Mouse (Mus musculus) erythroblast, embryonic 14.5 days (primary cell): Measurements from ENCODE around the gene Pnpla1. TPM values are rescaled to one million over a fixed set of nuclear protein-coding genes. Genes with fewer than 3 reads are reported as not detected.

Source experiments
- H3K27me3 ChIP-seq: 2 replicates; pipeline ENCODE4 v1.6.1; 2012; ENCODE audit warnings: inconsistent platforms; ENCODE audit not compliant: control insufficient read depth
- H3K36me3 ChIP-seq: 2 replicates; pipeline ENCODE4 v1.6.1; 2012; ENCODE audit warnings: mild to moderate bottlenecking, inconsistent platforms; ENCODE audit not compliant: control insufficient read depth
- H3K4me1 ChIP-seq: 2 replicates; pipeline ENCODE4 v1.6.1; 2012; ENCODE audit warnings: inconsistent platforms; ENCODE audit not compliant: control insufficient read depth
- H3K4me3 ChIP-seq: replicated peaks from 2 replicates; pipeline ENCODE3; 2012; ENCODE audit warnings: moderate library complexity, mild to moderate bottlenecking, inconsistent platforms
- H3K9me3 ChIP-seq: 2 replicates; pipeline ENCODE4 v1.6.1; 2012; ENCODE audit warnings: low read length, inconsistent platforms, mixed read lengths; ENCODE audit not compliant: control insufficient read depth
- GATA1 ChIP-seq: IDR thresholded peaks from 2 replicates; pipeline ENCODE4 v1.6.1; 2012; ENCODE audit warnings: low read length, inconsistent platforms, mixed read lengths
- TAL1 ChIP-seq: IDR thresholded peaks from 3 replicates; pipeline ENCODE4 v1.6.1; 2012; ENCODE audit warnings: low read length, inconsistent platforms, mixed read lengths
- polyA plus RNA-seq: library from polyadenylated mRNA; stranded (reverse); fragments of >175 nt; gene quantifications from 2 replicates; pipeline ENCODE4 v1.2.3, GENCODE M21; 2012

The Pnpla1 gene
- polyA plus RNA-seq, 1 experiment: not detected

GRCm38 (mm10) chr17:28934120-28934916, 76.1 kb downstream of the Pnpla1 start:
- no peak overlapping the region for H3K4me3 ChIP-seq
- H3K36me3 ChIP-seq: peaks cover 8% of the 10 kb centered on the region
- peaks cover 14% of the 10 kb centered on the region for H3K9me3 ChIP-seq
- no peak for TF ChIP-seq GATA1
- TF ChIP-seq TAL1: no peak
- no peaks in the 10 kb centered on the region for H3K27me3 ChIP-seq
- peaks cover 60% of the 10 kb centered on the region for H3K4me1 ChIP-seq

- Histone ChIP-seq H3K27me3 (no peaks in the 10 kb centered on the region), H3K4me3 (no peak overlapping the region), H3K36me3 (peaks cover 8% of the 10 kb centered on the region), H3K9me3 (peaks cover 18% of the 10 kb centered on the region), H3K4me1 (peaks cover 47% of the 10 kb centered on the region)
- no peak for TF ChIP-seq GATA1
- no peak for TF ChIP-seq TAL1
These were observed 77.9 kb downstream of the Pnpla1 start for GRCm38 (mm10) chr17:28936133-28936532.

- Histone ChIP-seq H3K36me3 (peaks cover 4% of the 10 kb centered on the region), H3K27me3 (no peaks in the 10 kb centered on the region), H3K4me1 (peaks cover 46% of the 10 kb centered on the region), H3K9me3 (peaks cover 21% of the 10 kb centered on the region), H3K4me3 (no peak overlapping the region)
- no peak for TF ChIP-seq TAL1
These were observed 78.6 kb downstream of the Pnpla1 start for GRCm38 (mm10) chr17:28936622-28937345.

Other genes starting within 250 kb of the Pnpla1 start
- gene Srpk1, start 235.7 kb upstream of the Pnpla1 start, polyA plus RNA-seq: 1.4 and 1.5 TPM in 2 replicates
- gene Slc26a8, start 168.2 kb upstream of the Pnpla1 start, polyA plus RNA-seq: 0.04 and 0.08 TPM in 2 replicates
- 1.5 and 2.2 TPM in 2 replicates for gene Mapk14, start 167.1 kb upstream of the Pnpla1 start, polyA plus RNA-seq
- gene AC170998.1, start 132.3 kb upstream of the Pnpla1 start, polyA plus RNA-seq: not detected in 2 replicates
- not detected in 2 replicates for gene Mapk13, start 89.1 kb upstream of the Pnpla1 start, polyA plus RNA-seq
- 88.3 and 88.4 TPM in 2 replicates for gene Brpf3, start 57.3 kb upstream of the Pnpla1 start, polyA plus RNA-seq
- gene 4930539E08Rik, start 56.9 kb downstream of the Pnpla1 start, polyA plus RNA-seq: not detected in 2 replicates
- 0.09 and 0.37 TPM in 2 replicates for gene Pxt1, start 85.4 kb downstream of the Pnpla1 start, polyA plus RNA-seq
- 11.3 and 19.7 TPM in 2 replicates for gene Kctd20, start 93.5 kb downstream of the Pnpla1 start, polyA plus RNA-seq
- gene Stk38, start 149.6 kb downstream of the Pnpla1 start, polyA plus RNA-seq: 4.2 and 4.4 TPM in 2 replicates
- gene Srsf3, start 174.2 kb downstream of the Pnpla1 start, polyA plus RNA-seq: 3.2 and 16.8 TPM in 2 replicates
- 5.0 and 6.4 TPM in 2 replicates for gene Cdkn1a, start 232.6 kb downstream of the Pnpla1 start, polyA plus RNA-seq